Mouse (Mus musculus): ENCODE measurements around the gene Cdk8. TPM values are rescaled to one million over a fixed set of nuclear protein-coding genes. Genes with fewer than 3 reads are reported as not detected.

The Cdk8 gene
- total RNA-seq, 1 experiment: 63.9 TPM

DNA sequence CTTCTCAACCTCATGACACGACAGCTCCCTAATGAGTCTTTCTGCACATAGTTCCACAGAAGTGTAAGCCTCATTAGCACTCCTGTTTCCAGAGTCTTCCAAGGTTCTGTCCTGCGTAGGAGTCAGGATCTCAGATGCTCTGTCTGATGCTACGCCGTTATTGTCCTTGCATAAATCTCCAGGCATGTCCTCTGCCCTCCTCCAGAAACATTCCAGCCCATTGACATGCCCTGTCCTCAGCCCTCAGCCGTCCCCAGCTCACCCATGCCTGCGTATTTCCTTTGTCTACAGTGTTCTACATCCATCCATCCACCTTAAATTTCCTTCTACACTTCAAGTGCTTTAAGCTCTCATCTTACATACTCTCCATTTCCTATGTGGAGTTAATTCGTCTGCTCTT, 121.0 kb downstream of the Cdk8 start:
- no peak overlapping the region for H3K27ac ChIP-seq (ENCODE audit: insufficient read depth, low read depth, low read length, poor library complexity, severe bottlenecking)
- H3K9me3 ChIP-seq (ENCODE audit: control insufficient read depth, insufficient read depth, low read depth, low read length): no peaks in the 10 kb centered on the region
- H3K36me3 ChIP-seq (ENCODE audit: control insufficient read depth, insufficient read depth, low read length, poor library complexity, severe bottlenecking): no peaks in the 10 kb centered on the region
- no peaks in the 10 kb centered on the region for H3K4me1 ChIP-seq (ENCODE audit: control insufficient read depth in 2 of 2, insufficient read depth in 2 of 2, low read length in 2 of 2, poor library complexity in 1 of 2)
- H3K4me3 ChIP-seq (ENCODE audit: insufficient read depth in 1 of 2, low read depth in 1 of 2, low read length in 2 of 2, poor library complexity in 1 of 2, severe bottlenecking in 1 of 2): no peak overlapping the region
- H3K9ac ChIP-seq (ENCODE audit: insufficient read depth, low read depth, low read length, poor library complexity, severe bottlenecking): no peak overlapping the region
- in situ Hi-C loops (cut with MboI; ENCODE audit: low sequenced_read_pairs in 2 of 2, unreplicated experiment in 2 of 2): no loop called here
- no peak for DNase-seq (ENCODE audit: low read depth, low spot score)
- TF ChIP-seq MAFK (IDR thresholded peaks at IDR 0.05; ENCODE audit: insufficient read depth, low read depth, low read length) (no peak), ZNF384 (IDR thresholded peaks at IDR 0.05; ENCODE audit: low read depth, low read length) (no peak)

Other genes with a start within 250 kb of the Cdk8 start
- not detected in 2 replicates for gene Cyp3a25, start 221.6 kb upstream of the Cdk8 start, total RNA-seq (2012; rRNA removed)
- gene Cyp3a59, start 152.0 kb upstream of the Cdk8 start, total RNA-seq (2012; rRNA removed): not detected in 2 replicates
- gene Gm5565, start 70.7 kb upstream of the Cdk8 start, total RNA-seq (2012; rRNA removed): not detected in 2 replicates
- not detected in 2 replicates for gene Gm6309, start 60.5 kb upstream of the Cdk8 start, total RNA-seq (2012; rRNA removed)
- not detected in 2 replicates for gene 1700001J03Rik, start 45.9 kb upstream of the Cdk8 start, total RNA-seq (2012; rRNA removed)
- 18.5 and 25.1 TPM in 2 replicates for gene Rnf6, start 9.7 kb upstream of the Cdk8 start, total RNA-seq (2012; rRNA removed)
- gene Wasf3, start 153.8 kb downstream of the Cdk8 start, total RNA-seq (2012; rRNA removed): 6.2 and 8.0 TPM in 2 replicates